Mouse (Mus musculus): Measurements from ENCODE around the gene Sstr2.

DNA sequence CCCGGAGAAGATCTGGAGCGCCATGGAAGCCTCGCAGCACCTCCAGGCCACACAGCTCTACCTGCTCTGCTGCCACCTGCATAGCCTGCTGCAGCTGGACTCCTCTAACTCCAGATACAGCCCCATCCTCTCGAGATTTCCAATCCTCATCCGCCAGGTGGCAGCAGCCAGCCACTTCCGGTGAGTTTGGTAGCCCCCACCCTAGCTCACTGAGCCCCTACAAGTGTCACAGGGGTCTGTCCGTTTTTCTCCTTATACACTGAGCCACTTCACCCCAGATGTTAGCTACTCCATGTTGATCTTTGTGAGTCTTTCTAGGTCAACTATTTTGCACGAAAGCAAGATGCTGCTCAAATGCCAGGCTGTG, 32.7 kb downstream of the Sstr2 start:
- TF ChIP-seq CTCF (IDR thresholded peaks at IDR 0.05; ENCODE audit: control insufficient read depth, insufficient read depth, insufficient read length) = no peak
- TF ChIP-seq USF1 (IDR thresholded peaks at IDR 0.05; ENCODE audit: low read depth) = no peak

Measured in C2C12 (cell line).